Mouse (Mus musculus): ENCODE results near the gene Gm9964. TPM values are rescaled to one million over a fixed set of nuclear protein-coding genes. Genes with fewer than 3 reads are reported as not detected.

Gm9964 gene
- polyA plus RNA-seq, 1 experiment = not detected

DNA sequence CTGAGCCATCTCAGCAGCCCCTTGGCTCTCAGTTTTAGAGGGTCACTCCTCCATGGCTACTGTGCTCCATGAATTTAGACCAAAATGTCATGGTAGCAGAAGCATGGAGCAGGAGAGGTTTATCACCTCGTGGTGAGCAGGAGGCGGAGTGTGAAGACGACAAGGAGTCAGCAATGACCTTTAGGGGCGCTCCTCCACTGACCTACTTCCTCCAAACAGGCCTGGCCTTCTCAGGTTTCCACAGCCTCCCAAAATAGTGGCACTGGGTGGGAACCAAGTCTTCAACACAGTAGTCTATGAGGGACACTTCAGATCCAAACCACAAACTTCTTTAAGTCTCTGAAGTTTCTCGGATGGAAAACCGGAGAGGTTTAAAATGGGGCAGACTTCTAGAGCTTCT lies 38.0 kb downstream of the Gm9964 start:
- WGBS = 82% methylated on average over 6 of the region's 6 CpGs
- H3K27ac ChIP-seq (ENCODE audit: insufficient read depth, low read length) = no peak overlapping the region
- TF ChIP-seq CTCF (IDR thresholded peaks at IDR 0.05; ENCODE audit: borderline replicate concordance, insufficient read depth, low read depth, low read length) (no peak), POLR2A (IDR thresholded peaks at IDR 0.05; ENCODE audit: borderline replicate concordance, insufficient read depth, low read length) (no peak)
- DNase-seq = no peak
- no peak overlapping the region for H3K4me3 ChIP-seq (replicated peaks; ENCODE audit: insufficient read depth, low read depth, low read length)
- H3K4me1 ChIP-seq (ENCODE audit: control insufficient read depth, insufficient read depth, low read length) = no peaks in the 10 kb centered on the region
- H3K27me3 ChIP-seq (ENCODE audit: control insufficient read depth, insufficient read depth, low read length) = no peaks in the 10 kb centered on the region

DNA sequence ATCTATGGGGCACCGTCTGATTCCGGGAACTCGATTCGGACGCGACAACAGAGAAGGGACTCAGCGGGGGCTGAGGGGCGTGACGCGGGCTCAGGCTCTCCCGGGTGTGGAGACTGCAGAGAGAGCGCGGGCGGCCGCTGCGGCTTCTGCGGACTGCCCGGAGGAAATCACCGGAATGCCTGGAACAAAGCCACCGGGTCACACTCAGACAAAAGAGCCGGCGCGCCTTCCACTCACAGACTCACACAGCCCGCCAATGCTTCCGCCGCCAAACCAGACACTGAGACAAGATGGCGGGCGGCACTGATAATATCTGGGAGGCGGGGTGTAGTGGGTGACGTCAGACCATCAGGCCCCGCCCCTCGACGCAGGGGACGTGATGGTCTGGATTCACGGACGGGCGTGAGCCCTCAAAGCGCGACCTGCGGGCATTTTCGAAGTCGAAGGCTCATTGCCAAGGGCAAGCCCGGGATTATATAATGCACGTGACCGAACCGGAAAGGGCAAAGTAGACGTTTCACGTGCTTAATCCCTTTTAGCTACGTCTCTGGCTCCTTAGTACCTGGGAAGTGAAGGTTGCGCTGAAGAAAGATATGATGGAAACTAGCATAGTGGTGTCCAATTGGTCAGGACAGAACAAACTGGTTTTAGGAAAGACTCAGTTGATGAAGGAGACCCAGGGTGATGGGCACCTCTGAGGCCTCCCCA lies 42.2 kb downstream of the Gm9964 start, which contains the start of gene Wsb1:
Gene Wsb1, minus strand, starts transcription at position 281 of the 708 bp plus-strand sequence.
- no peaks in the 10 kb centered on the region for H3K4me1 ChIP-seq (ENCODE audit: control insufficient read depth, insufficient read depth, low read length)
- H3K27ac ChIP-seq (ENCODE audit: insufficient read depth, low read length) = peak within 1 kb of the TSS; percentile 65; the same call in 1 of the 2 replicates
- 1% methylated on average over 50 of the region's 50 CpGs for WGBS
- peak; percentile 91 to 96 for DNase-seq
- TF ChIP-seq POLR2A (IDR thresholded peaks at IDR 0.05; ENCODE audit: borderline replicate concordance, insufficient read depth, low read length) = peak; percentile 96
- no peak for TF ChIP-seq CTCF (IDR thresholded peaks at IDR 0.05; ENCODE audit: borderline replicate concordance, insufficient read depth, low read depth, low read length)
- peak within 1 kb of the TSS; percentile 89 for H3K4me3 ChIP-seq (replicated peaks; ENCODE audit: insufficient read depth, low read depth, low read length)
- no peaks in the 10 kb centered on the region for H3K27me3 ChIP-seq (ENCODE audit: control insufficient read depth, insufficient read depth, low read length)

DNA sequence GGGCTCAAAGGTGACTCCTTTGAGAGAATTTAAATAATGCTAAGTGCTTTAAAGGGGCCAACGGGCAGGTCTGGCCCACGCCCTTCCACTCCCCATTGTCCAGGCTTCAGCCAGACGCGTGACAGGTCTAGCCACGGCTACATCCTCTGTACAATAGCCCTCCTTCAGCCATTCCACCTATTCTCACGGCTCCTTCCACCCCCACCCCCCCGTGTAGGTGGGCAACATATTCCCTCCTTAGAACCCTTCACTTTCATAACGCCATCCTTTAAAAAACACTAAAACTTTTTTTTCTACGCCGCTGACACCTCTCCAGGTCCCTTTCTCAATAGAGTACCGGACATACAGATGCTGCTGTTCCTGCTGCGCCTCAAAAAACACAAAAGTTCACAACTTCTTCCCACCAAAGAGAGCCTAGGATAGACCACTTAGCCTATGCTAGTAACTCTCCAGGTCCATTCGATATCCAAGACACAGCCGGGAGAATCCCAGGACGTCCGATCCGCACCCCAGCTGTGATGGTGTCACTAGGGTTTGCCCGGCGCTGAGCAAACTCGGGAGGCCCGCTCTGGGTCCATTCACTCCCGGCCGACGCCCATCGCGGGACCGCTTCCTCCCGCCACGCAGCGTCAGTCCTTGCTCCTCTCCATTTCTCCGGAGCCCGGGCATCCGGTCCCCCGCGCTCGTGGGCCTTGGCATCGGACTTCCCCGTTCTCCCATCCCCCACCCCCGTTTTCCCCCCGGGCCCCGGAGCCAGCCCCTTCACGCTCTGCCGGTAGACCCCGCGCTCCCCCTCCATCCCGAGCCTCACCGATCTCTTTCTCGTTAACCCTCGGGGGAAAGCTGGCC lies 42.9 kb downstream of the Gm9964 start:
- H3K4me3 ChIP-seq (replicated peaks; ENCODE audit: insufficient read depth, low read depth, low read length) = peak overlapping the region; percentile 89
- WGBS = 2% methylated on average over 49 of the region's 49 CpGs
- peak overlapping the region; percentile 65; the same call in 1 of the 2 replicates for H3K27ac ChIP-seq (ENCODE audit: insufficient read depth, low read length)
- H3K27me3 ChIP-seq (ENCODE audit: control insufficient read depth, insufficient read depth, low read length) = no peaks in the 10 kb centered on the region
- H3K4me1 ChIP-seq (ENCODE audit: control insufficient read depth, insufficient read depth, low read length) = no peaks in the 10 kb centered on the region
- DNase-seq = peak; percentile 51 to 67
- TF ChIP-seq POLR2A (IDR thresholded peaks at IDR 0.05; ENCODE audit: borderline replicate concordance, insufficient read depth, low read length) = no peak
- no peak for TF ChIP-seq CTCF (IDR thresholded peaks at IDR 0.05; ENCODE audit: borderline replicate concordance, insufficient read depth, low read depth, low read length)

DNA sequence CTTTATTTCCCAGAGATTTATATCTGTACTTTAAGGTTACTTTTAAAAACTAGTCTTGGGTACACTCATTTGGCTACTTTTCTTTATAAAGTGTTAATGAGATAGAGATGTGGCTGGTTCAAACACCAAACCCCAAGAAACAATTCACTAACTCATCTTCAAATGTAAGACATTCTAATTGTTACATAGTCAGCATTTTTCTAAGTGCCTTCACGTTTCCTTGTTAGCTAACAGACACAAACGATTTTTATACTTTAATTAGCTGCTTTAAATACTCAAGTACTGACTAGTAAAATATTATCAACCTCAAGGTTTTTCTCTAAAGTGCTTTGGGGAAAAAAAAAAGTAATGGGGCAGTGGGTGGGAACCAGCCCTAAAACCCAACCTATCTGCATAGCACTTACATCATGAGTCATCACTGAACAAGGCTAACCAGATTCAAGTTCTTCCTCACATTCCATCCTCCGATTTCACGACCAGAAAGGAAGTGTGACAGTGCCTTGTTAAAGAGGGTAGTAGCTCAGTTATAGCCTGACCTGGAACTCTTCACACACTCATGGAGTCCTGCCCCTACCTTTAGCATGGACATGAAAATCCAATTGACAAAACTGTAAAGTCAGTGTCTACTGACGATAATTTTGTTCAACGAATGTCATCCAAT lies 43.7 kb downstream of the Gm9964 start:
- H3K27me3 ChIP-seq (ENCODE audit: control insufficient read depth, insufficient read depth, low read length) = no peaks in the 10 kb centered on the region
- H3K4me3 ChIP-seq (replicated peaks; ENCODE audit: insufficient read depth, low read depth, low read length) = peak overlapping the region; percentile 89
- no peak overlapping the region for H3K27ac ChIP-seq (ENCODE audit: insufficient read depth, low read length)
- no peaks in the 10 kb centered on the region for H3K4me1 ChIP-seq (ENCODE audit: control insufficient read depth, insufficient read depth, low read length)
- no peak for TF ChIP-seq POLR2A (IDR thresholded peaks at IDR 0.05; ENCODE audit: borderline replicate concordance, insufficient read depth, low read length)
- WGBS = 16% methylated on average over 6 of the region's 6 CpGs
- no peak for DNase-seq

Other genes with a start within 250 kb of the Gm9964 start
- 22.4 and 23.2 TPM in 2 replicates for gene Ksr1, start 150.5 kb downstream of the Gm9964 start, polyA plus RNA-seq (2012; rRNA removed)
- 207 and 217 TPM in 2 replicates for gene Wsb1, start 42.2 kb downstream of the Gm9964 start, polyA plus RNA-seq (2012; rRNA removed)
- gene Nf1, start 42.8 kb upstream of the Gm9964 start, polyA plus RNA-seq (2012; rRNA removed) = 37.4 and 40.6 TPM in 2 replicates
- 127 and 137 TPM in 2 replicates for gene Omg, start 207.2 kb upstream of the Gm9964 start, polyA plus RNA-seq (2012; rRNA removed)
- gene Evi2b, start 226.9 kb upstream of the Gm9964 start, polyA plus RNA-seq (2012; rRNA removed) = 1.2 TPM in 2 replicates
- 0.10 and 0.16 TPM in 2 replicates for gene Evi2, start 233.7 kb upstream of the Gm9964 start, polyA plus RNA-seq (2012; rRNA removed)
- 56.4 and 72.3 TPM in 2 replicates for gene Evi2a, start 233.7 kb upstream of the Gm9964 start, polyA plus RNA-seq (2012; rRNA removed)

All from cerebellum, adult 2 months (tissue).